Mouse (Mus musculus) testis, adult 10 weeks (tissue): ENCODE results near the gene B4galt7. TPM values are rescaled to one million over a fixed set of nuclear protein-coding genes. Genes with fewer than 3 reads are reported as not detected.

Experiments
- polyA plus RNA-seq: library from polyadenylated mRNA; stranded (reverse); fragments of 350-450 nt; fragmentation: Illumina TruSeq; extraction: RNeasy Lipid Tissue Mini Kit (QIAGEN cat#74804); gene quantifications from one replicate; pipeline ENCODE4 v1.2.3, GENCODE M21; 2014; ENCODE audit warnings: low read depth, low replicate concordance

The B4galt7 gene
- 2.7 TPM for polyA plus RNA-seq

DNA sequence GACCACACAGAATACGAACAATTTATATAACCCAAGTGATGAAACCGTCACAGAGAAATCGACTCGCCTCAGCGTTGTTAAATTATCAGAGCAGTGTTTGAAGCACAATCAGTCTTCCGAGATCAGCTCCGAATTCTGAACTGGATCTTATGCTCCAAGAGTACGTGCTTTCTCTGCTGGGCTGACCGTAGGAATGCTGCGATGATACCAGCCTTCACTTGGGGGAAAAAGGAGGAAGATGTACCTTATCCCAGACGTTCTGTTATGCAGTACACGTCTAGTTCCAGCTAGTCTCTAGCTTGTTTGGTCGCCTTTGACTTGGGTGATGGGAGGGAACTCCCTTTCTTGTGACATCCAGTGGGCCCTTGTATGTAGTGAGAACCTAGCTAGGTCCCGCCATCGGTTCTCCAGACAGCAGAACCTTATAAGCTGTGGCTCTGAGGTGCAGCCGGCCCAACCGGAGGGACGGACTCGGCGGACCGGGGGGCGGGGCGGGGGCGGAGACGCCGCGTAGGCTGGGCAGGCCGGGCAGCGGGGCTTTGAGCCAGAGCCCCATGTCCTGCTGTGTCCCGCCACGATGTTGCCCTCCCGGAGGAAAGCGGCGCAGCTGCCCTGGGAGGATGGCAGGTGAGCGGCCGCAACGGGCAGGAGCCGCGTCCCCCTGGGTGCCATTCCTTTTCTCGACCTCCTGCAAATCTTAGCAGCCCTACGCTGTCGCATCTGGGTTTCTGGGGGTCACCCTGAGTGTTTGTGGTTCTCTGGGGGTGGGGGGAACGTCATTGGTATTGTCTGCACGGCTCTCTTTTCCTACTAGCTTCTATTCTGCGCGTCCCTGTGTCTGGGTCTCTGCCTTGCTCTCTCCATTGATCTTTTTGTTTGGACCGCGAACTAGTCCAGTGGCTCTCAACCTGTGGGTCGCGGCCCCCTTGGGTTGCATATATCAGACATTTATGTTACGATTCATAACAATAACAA, at the start of gene B4galt7:
Gene B4galt7, plus strand, starts transcription at position 331 of the 975 bp plus-strand sequence.

DNA sequence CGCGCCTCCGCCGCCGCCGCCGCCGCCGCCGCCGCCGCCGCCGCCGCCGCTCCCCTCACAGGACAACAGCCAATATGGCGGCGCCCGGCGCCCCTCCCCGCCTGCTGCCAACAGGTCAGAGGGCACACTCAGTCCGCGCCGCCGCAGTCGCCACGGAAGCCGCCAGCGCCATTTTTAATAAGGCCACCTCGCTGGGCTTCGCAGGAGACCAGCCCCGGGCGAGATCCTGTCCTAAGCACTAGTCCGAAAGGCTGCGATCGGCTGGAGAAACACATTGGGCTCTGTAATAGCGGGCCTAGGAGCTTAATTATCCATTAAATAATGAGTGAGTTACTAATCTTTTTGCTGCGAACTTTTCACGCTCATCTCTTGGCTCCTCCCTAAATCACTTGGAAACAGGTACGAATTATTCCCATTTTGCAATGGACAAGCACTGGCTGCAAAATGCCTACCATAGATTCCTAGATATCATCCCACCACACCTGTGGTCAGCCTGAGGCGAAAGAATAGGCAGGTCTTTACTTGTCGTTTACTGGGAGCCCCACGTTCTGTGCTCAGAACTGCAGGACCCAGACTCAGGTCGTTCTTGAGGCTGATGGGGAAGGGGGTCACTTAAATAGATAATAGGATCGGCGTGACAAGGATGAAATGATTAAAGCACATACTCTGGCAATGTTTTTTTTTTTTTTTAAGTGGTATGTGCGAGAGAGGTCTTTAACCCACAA, 28.5 kb upstream of the B4galt7 start, which contains the start of gene Fam193b:
Gene Fam193b, minus strand, starts transcription at position 94 of the 725 bp plus-strand sequence.

DNA sequence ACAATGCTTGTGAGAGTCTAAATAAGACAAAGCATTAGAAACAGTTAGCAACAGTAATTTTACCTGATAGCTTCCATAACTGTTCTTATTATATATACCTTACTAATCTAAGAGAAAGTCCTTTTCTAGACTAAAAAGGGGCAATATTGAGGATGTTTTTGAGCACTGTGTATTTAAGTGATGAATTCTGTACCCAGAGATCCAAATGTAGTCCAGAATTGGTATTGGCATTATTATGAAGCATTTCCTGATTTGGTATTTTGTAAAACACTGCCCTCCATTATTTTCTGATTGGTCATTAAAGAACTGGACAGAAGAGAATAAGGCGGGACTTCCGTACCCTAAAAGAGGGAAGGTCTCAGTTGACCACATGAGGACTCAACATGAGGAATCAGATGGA, 26.3 kb upstream of the B4galt7 start, which contains the start of gene Tmed9:
Gene Tmed9, plus strand, starts transcription at position 301 of the 400 bp plus-strand sequence.

DNA sequence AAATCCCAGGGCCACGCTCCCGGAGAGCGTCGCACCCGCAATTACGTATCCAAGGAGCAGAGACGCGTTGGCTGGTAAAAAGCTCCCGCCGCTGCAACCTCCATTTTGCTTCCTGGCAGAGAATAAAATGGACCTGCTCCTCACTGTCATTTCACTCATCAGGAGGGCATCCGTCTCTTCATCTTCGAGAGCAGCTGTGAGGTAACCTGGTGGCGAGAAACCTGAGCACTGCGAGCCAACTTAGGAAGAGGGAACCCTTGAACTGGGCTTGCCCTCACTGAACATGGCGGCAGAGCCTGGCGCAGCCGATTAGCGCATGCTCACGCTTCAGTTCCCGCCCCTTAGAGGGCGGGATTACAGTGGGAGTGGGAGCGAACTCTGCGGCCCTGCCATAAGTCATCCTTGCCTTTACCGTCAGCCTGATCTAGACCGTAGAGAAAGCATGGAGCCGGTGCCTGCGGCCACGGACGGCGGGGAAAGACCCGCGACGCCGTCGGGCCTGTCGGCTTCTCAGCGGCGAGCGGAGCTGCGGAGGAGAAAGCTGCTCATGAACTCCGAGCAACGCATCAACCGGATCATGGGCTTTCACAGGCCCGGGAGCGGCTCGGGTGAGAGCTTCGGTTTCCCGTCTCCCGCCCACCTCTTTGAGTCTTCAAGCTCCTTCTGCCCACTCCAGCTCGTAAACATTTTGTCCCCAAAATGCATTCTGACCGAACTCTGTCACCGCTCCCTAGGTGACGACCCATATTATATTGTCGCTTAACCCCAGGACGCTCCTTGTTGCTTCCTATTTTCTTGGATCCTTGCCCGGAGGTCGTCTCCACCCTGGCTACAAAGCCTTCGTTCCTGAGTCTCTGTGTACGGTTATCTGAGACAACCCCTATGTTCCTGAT, 23.2 kb downstream of the B4galt7 start, which contains the start of gene Caml:
Gene Caml, plus strand, starts transcription at position 357 of the 893 bp plus-strand sequence.

DNA sequence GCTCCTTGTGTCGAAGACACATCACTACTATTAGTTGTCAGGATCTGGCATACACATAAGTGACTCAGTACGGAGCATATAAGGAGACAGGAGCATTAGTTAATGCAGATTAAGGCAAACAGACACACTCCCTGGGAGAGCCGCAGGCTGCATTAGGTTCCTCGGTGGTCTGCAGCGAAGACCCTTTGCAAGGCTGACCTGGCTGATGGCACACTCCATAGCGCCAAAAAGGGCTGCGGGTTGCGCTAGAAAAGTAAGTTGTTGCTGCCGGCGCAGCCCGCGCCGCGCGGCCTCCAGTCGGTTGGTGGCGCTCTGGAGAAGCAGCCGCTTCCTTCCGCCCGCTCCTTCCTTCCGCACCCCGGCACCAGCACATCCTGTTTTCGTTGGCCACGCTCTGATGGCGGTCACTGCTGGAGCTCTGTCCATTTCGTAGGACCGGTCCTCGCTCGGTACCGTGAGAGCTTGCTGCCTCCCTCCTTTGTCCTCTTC, 35.0 kb downstream of the B4galt7 start, which contains the start of gene Ddx46:
Gene Ddx46, plus strand, starts transcription at position 389 of the 489 bp plus-strand sequence.

Other genes with a start within 250 kb of the B4galt7 start
- gene Lman2, start 237.1 kb upstream of the B4galt7 start, polyA plus RNA-seq: 5.4 TPM
- gene Rgs14, start 230.2 kb upstream of the B4galt7 start, polyA plus RNA-seq: not detected
- not detected for gene Slc34a1, start 201.7 kb upstream of the B4galt7 start, polyA plus RNA-seq
- gene Pfn3, start 184.7 kb upstream of the B4galt7 start, polyA plus RNA-seq: 0.50 TPM
- not detected for gene F12, start 173.1 kb upstream of the B4galt7 start, polyA plus RNA-seq
- gene Grk6, start 154.8 kb upstream of the B4galt7 start, polyA plus RNA-seq: 1.5 TPM
- not detected for gene Prr7, start 135.6 kb upstream of the B4galt7 start, polyA plus RNA-seq
- 1.4 TPM for gene Dbn1, start 111.8 kb upstream of the B4galt7 start, polyA plus RNA-seq
- 0.13 TPM for gene Pdlim7, start 86.2 kb upstream of the B4galt7 start, polyA plus RNA-seq
- not detected for gene Dok3, start 70.6 kb upstream of the B4galt7 start, polyA plus RNA-seq
- 3.1 TPM for gene Ddx41, start 63.2 kb upstream of the B4galt7 start, polyA plus RNA-seq
- gene Fam193b, start 28.8 kb upstream of the B4galt7 start, polyA plus RNA-seq: 2.9 TPM
- 17.2 TPM for gene Tmed9, start 26.2 kb upstream of the B4galt7 start, polyA plus RNA-seq
- gene Caml, start 23.1 kb downstream of the B4galt7 start, polyA plus RNA-seq: 38.8 TPM
- 99.2 TPM for gene Ddx46, start 35.1 kb downstream of the B4galt7 start, polyA plus RNA-seq
- gene B230219D22Rik, start 93.2 kb downstream of the B4galt7 start, polyA plus RNA-seq: 19.5 TPM
- gene Txndc15, start 114.8 kb downstream of the B4galt7 start, polyA plus RNA-seq: 17.8 TPM
- gene Pcbd2, start 127.5 kb downstream of the B4galt7 start, polyA plus RNA-seq: 3.3 TPM
- gene Catsper3, start 184.7 kb downstream of the B4galt7 start, polyA plus RNA-seq: 130 TPM
- not detected for gene Pitx1, start 236.3 kb downstream of the B4galt7 start, polyA plus RNA-seq